Mouse (Mus musculus) hindbrain, embryonic 16.5 days (tissue): ENCODE results near the gene Cd37. TPM values are rescaled to one million over a fixed set of nuclear protein-coding genes. Genes with fewer than 3 reads are reported as not detected.
"Not testable (repeated sequence)": the region's sequence is repeated elsewhere in the genome, so short reads cannot be mapped to it uniquely, and the experiment has no call there.

ENCODE experiments used
- ATAC-seq: fragments of 200-750 bp; cut with Nextera tagmentation; 2 replicates; pipeline ENCODE4 v1.8.0; 2017; ENCODE audit warnings: moderate TSS enrichment, moderate library complexity
- H3K27ac ChIP-seq: fragments of 300-500 bp; sonication (generic); 2 replicates; pipeline ENCODE4 v1.5.1; 2014; ENCODE audit warnings: low read depth, mild to moderate bottlenecking, control low read depth, low read length, moderate library complexity
- H3K27me3 ChIP-seq: fragments of 300-500 bp; sonication (generic); replicated peaks from 2 replicates; pipeline ENCODE4 v1.6.1; 2014; ENCODE audit warnings: low read length; ENCODE audit not compliant: control insufficient read depth, insufficient read depth
- H3K36me3 ChIP-seq: fragments of 300-500 bp; sonication (generic); 2 replicates; pipeline ENCODE4 v1.6.1; 2014; ENCODE audit warnings: mild to moderate bottlenecking, low read length, moderate library complexity, mixed read lengths; ENCODE audit not compliant: control insufficient read depth, insufficient read depth
- H3K4me1 ChIP-seq: fragments of 300-500 bp; sonication (generic); 2 replicates; pipeline ENCODE4 v1.6.1; 2014; ENCODE audit warnings: low read depth, low read length; ENCODE audit not compliant: control insufficient read depth, insufficient read depth
- H3K4me2 ChIP-seq: fragments of 300-500 bp; sonication (generic); 2 replicates; pipeline ENCODE4 v1.6.1; 2014; ENCODE audit warnings: mild to moderate bottlenecking, low read length, control low read depth, moderate library complexity
- H3K4me3 ChIP-seq: fragments of 300-500 bp; sonication (generic); 2 replicates; pipeline ENCODE4 v1.5.1; 2014; ENCODE audit warnings: mild to moderate bottlenecking, low read length, control low read depth, moderate library complexity
- H3K9ac ChIP-seq: fragments of 300-500 bp; sonication (generic); 2 replicates; pipeline ENCODE4 v1.6.1; 2014; ENCODE audit warnings: low read depth, mild to moderate bottlenecking, control low read depth, low read length, moderate library complexity
- H3K9me3 ChIP-seq: fragments of 300-500 bp; sonication (generic); 2 replicates; pipeline ENCODE4 v1.6.1; 2014; ENCODE audit warnings: mild to moderate bottlenecking, low read length, moderate library complexity; ENCODE audit not compliant: control insufficient read depth
- WGBS: fragments of 180-500 bp; shearing (Covaris S2); extraction: QIAGEN DNeasy Blood & Tissue Kit; methylation state at CpG from one replicate; pipeline ENCODE4 v1.1.7; 2014; 5-methylcytosine and 5-hydroxymethylcytosine counted together
- polyA plus RNA-seq: library from polyadenylated mRNA; unstranded; fragments of >200 nt; fragmentation: Nextera tagmentation; extraction: Ambion mirVana; gene quantifications from 2 replicates; pipeline ENCODE4 v1.2.1, GENCODE M21; 2015

Cd37 gene
- polyA plus RNA-seq, 1 experiment from 2014 or later = 1.3 TPM

DNA sequence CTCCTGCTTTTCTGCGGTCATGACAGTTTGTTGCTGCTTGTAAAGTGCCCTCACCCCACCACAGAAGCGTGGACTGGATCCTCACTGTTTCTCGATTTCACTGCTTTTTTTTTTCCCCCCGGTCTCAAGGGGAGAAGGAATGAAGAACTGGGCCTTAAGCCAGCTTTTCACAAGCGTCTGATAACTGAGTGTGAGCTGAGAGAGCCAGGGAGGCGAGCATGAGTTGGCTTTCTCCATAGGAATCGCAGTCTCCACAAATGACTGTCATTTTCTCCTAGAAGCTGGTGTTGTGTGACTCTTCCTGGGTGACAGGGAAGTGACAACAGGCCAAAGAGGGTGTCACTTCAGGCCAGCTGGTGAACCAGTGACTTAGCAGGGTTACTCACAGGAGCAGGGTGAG, 23.4 kb upstream of the Cd37 start:
- H3K9ac ChIP-seq = no peak overlapping the region
- WGBS = 57% methylated on average over 7 of the region's 7 CpGs
- no peak for ATAC-seq
- H3K9me3 ChIP-seq = no peaks in the 10 kb centered on the region
- H3K27me3 ChIP-seq = no peaks in the 10 kb centered on the region
- H3K4me1 ChIP-seq = no peaks in the 10 kb centered on the region
- no peak overlapping the region for H3K27ac ChIP-seq
- no peaks in the 10 kb centered on the region for H3K36me3 ChIP-seq
- no peak overlapping the region for H3K4me2 ChIP-seq
- H3K4me3 ChIP-seq = no peak overlapping the region

DNA sequence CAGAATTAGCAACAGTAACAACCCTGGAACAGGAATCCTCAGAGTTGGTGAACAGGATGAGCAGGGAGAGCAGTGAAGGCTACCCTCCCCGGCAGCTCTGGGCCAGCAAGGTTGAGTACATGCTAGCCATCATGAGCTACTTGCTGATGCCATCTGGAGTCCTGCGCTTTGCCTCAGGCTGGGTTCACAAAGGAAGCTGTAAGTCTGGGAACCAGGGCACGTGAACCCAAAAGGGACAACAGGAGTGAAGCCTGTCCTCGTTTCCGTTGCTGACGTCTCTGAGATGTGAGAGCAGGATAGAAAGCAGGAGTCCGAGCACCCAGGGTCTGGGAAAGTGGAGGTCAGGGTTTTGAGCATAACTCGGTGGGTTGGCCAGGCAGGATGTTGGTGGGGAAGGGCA, 20.4 kb upstream of the Cd37 start:
- no peak for ATAC-seq
- no peaks in the 10 kb centered on the region for H3K36me3 ChIP-seq
- no peak overlapping the region for H3K27ac ChIP-seq
- no peak overlapping the region for H3K9ac ChIP-seq
- no peaks in the 10 kb centered on the region for H3K9me3 ChIP-seq
- no peak overlapping the region for H3K4me2 ChIP-seq
- H3K4me1 ChIP-seq = no peaks in the 10 kb centered on the region
- WGBS = 90% methylated on average over 8 of the region's 8 CpGs
- H3K4me3 ChIP-seq = no peak overlapping the region
- no peaks in the 10 kb centered on the region for H3K27me3 ChIP-seq

DNA sequence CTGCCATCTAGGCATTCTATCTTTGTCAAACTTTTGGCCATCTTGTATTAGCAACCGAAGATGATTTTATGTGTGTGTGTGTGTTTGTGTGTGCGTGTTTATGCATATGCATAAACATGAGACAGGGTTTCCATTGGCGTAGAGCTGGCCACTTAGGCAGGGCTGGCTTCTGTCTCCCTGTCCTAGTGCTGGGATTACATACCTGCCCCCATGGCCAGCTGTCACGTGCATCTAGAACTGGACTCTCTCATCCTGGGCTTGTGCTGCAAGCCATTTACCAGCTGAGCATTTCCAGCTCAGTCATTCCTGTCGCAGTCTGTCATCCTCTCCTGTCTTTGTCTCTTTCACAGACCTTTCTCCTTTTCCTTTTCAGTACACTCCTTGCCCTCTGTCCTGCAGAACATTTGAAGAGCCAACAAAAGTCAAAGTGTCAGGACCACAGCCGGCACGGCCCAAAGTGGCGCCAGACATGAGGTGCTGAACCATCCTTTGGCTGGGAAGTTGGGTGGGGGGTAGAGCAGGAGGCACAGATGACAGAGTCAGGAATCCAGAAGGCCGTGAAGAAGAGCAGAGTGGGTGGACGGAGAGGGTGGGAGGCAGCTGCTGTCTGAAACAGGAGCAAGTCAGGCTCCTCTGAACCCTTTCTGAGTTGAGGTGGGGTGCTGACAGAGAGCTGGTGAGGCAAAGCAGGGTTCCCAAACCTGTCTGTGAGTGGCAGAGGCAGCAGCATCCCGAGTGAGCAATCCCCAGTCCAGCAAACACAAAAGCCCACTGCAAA, 18.3 kb upstream of the Cd37 start:
- WGBS = 62% methylated on average over 10 of the region's 11 CpGs
- no peak overlapping the region for H3K4me3 ChIP-seq
- ATAC-seq = no peak

DNA sequence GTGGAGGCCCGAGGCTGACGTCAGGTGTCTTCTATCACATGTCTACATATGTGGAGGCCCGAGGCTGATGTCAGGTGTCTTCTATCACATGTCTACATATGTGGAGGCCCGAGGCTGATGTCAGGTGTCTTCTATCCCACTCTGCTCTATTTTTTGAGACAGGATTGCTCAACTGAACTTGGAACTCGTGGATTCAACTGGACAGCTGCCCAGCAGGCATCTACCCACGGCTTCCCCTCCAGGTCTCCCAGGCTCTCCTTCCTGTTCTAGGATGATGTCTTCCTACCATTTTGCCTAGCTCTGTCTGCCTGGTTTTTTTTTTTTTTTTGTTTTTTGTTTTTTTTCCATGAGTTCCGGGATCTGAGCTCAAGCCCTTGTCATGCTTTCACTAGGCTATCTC, 16.9 kb upstream of the Cd37 start:
- not testable (repeated sequence) for H3K9ac ChIP-seq, ATAC-seq, H3K4me3 ChIP-seq, H3K27ac ChIP-seq, H3K4me2 ChIP-seq, H3K9me3 ChIP-seq, H3K27me3 ChIP-seq, H3K36me3 ChIP-seq, H3K4me1 ChIP-seq
- WGBS = 81% methylated on average over 5 of the region's 7 CpGs

More for the DNA sequence above, 18.3 kb upstream of the Cd37 start:
- no peak overlapping the region for H3K4me2 ChIP-seq
- H3K27ac ChIP-seq = no peak overlapping the region
- no peak overlapping the region for H3K9ac ChIP-seq
- H3K9me3 ChIP-seq = no peaks in the 10 kb centered on the region
- H3K4me1 ChIP-seq = no peaks in the 10 kb centered on the region
- no peaks in the 10 kb centered on the region for H3K27me3 ChIP-seq
- H3K36me3 ChIP-seq = no peaks in the 10 kb centered on the region

DNA sequence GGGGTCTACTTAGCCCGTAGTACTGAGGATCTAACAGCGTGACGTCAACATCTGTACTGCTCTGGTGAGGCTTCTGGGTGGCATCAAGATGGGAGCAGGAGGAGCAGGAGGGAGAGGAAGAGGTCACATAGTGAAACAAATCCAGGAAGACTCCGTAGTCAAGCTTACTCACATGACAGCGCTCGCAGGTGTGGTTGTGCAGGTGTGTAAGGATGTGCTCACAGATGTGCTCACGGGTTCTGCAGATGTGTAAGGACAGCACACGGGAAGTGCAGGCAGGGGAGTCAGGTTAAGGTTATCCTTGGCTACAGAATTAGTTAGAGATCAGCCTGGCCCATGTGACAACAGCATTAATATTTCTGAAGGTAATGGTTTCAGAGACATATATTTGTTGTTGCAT, 14.9 kb upstream of the Cd37 start:
- Histone ChIP-seq H3K9ac (no peak overlapping the region), H3K4me3 (no peak overlapping the region), H3K27me3 (no peaks in the 10 kb centered on the region), H3K4me1 (no peaks in the 10 kb centered on the region), H3K4me2 (no peak overlapping the region), H3K27ac (no peak overlapping the region), H3K36me3 (no peaks in the 10 kb centered on the region), H3K9me3 (no peaks in the 10 kb centered on the region)
- no peak for ATAC-seq
- WGBS = 90% methylated on average over 8 of the region's 8 CpGs

DNA sequence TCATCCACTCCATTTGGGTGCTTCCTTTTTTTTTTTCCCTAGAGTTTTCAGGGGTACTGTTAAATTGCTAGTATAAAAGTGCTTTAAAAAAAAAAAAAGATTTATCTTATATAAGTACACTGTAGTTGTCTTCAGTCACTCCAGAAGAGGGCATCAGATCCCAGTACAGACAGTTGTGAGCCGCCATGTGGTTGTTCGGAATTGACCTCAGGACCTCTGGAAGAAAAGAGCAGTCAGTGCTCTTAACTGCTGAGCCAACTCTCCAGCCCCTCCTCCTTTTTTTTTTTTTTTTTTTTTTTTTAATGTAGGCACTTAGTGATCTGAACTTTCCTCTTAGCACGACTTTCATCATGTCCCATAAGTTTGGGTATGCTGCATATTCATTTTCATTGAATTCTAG, 8.8 kb upstream of the Cd37 start:
- Histone ChIP-seq H3K36me3 (no peaks in the 10 kb centered on the region), H3K27me3 (no peaks in the 10 kb centered on the region), H3K4me1 (no peaks in the 10 kb centered on the region), H3K4me2 (no peak overlapping the region), H3K4me3 (no peak overlapping the region), H3K27ac (no peak overlapping the region), H3K9me3 (no peaks in the 10 kb centered on the region), H3K9ac (no peak overlapping the region)
- no peak for ATAC-seq
- WGBS = 41% methylated on average over 3 of the region's 3 CpGs

DNA sequence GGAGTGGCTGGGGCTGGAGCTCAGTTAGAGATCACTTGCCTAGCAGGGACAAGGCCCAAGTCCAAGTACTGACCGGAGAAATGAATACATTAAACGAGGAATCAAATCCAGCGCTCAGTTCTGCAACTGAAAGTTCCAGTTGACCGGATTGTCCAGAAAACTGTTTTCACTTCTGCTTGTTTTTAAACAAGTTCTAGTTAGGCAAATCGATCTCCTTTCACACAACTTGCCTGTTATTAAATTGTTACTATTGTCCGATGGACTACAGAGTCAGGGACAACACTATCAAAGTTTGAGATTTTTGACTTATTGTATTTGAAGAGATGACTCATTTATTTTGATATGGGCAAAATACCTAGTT, 2.5 kb upstream of the Cd37 start:
- Histone ChIP-seq H3K27me3 (peaks cover 3% of the 10 kb centered on the region), H3K4me3 (peak overlapping the region; percentile 43), H3K9ac (peak overlapping the region; percentile 58; the same call in 1 of the 2 replicates)

DNA sequence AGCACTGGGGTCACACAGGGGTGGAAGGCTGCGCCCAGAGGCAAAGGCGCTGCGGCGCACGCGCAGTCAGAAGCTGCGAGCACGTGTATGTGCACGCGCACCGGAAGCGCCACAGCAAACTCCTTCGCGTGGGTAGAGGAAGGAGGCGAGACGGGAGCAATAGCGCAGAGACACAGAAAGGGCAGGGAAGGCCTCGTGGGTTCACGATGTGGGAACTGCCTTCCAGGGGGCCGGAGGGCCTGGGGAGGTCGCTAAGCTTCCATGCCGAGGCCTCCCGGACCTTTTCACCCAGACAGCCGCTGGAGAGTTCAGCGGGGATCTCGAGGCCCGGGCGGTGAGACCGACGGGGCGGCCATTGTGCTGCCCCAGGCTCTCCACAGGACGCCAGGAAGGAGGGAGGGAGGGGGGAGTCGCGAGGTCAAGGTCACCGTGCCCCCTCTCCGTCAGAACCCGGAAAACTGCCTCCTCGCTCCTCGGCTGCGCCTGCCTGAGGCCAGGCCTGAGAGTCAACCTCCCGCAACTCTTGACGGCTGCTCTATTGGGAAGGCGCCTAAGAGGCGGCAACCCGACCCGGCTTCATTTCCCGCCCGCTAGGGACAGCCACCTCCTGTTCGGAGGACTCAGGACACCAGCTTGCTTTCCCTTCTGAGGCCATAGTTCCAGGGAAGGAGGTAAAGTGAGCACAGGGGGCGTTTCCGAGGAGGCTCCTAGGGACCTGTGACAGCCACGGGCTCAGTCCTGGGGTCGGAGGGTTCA, 1.9 kb upstream of the Cd37 start, which contains the start of gene Slc6a16:
TSS of gene Slc6a16 (plus strand) at position 453 of the 756 bp plus-strand sequence.
- peak; percentile 80 for ATAC-seq
- Histone ChIP-seq H3K27ac (no peak within 1 kb of the TSS), H3K9ac (peak within 1 kb of the TSS; percentile 58), H3K4me1 (peaks cover 6% of the 10 kb centered on the region; the same call in 1 of the 2 replicates), H3K4me3 (peak within 1 kb of the TSS; percentile 43), H3K4me2 (peak within 1 kb of the TSS; percentile 73), H3K36me3 (no peaks in the 10 kb centered on the region), H3K27me3 (peaks cover 3% of the 10 kb centered on the region), H3K9me3 (no peaks in the 10 kb centered on the region)
- WGBS = 6% methylated on average over 53 of the region's 53 CpGs

More for the DNA sequence above, 2.5 kb upstream of the Cd37 start:
- no peak for ATAC-seq
- no peaks in the 10 kb centered on the region for H3K36me3 ChIP-seq
- no peaks in the 10 kb centered on the region for H3K9me3 ChIP-seq
- H3K27ac ChIP-seq = no peak overlapping the region
- peak overlapping the region; percentile 73 for H3K4me2 ChIP-seq
- 79% methylated on average over 6 of the region's 6 CpGs for WGBS
- peaks cover 6% of the 10 kb centered on the region; the same call in 1 of the 2 replicates for H3K4me1 ChIP-seq

DNA sequence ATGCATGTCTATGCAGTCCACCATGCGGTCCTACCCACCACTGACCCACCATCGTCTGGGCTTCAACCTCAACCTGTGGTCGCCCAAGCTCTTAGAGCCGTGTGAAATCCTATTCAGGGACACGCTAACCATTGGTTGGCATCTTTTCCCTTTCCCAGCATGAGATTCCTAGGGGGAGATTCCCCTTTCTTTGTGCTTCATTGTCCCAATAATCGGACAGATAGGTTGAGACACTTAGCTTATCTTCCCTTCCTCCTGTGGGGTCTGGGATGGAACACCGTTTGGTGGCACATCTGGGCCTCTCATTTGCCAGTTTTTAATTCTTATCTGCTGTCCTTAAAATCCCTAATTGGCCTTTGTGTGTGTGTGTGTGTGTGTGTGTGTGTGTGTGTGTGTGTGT, 1.2 kb upstream of the Cd37 start:
- ATAC-seq = no peak
- no peak overlapping the region for H3K27ac ChIP-seq
- H3K4me3 ChIP-seq = no peak overlapping the region
- peaks cover 6% of the 10 kb centered on the region; the same call in 1 of the 2 replicates for H3K4me1 ChIP-seq
- WGBS = 64% methylated on average over 7 of the region's 7 CpGs
- no peaks in the 10 kb centered on the region for H3K36me3 ChIP-seq
- H3K4me2 ChIP-seq = no peak overlapping the region; the same call in 1 of the 2 replicates
- peaks cover 5% of the 10 kb centered on the region for H3K27me3 ChIP-seq
- H3K9ac ChIP-seq = no peak overlapping the region
- no peaks in the 10 kb centered on the region for H3K9me3 ChIP-seq
